Mouse (Mus musculus): ENCODE data around the gene Dlg2.

The Dlg2 gene

DNA sequence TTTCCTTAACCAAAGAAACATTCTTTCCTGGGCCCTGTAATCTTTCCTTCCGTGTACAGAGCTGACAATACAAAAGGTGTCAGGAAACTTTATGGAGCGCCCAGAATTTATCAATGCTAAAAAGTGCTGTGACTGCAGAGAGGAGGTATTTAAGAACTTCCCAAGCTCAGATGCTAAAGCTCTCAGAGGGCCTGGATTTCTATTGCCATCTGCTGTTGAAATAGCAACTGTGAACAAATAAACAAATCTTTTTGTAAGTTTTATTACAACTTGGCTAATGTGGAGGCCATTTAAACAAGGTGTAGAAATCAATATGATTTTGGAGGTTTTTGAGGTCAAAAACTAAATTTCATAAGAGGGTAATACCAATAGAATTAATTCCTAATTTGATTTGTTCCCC lies 1570.8 kb downstream of the Dlg2 start:
- DNase-seq (ENCODE audit: low read depth, low spot score) = peak; percentile 45

DNA sequence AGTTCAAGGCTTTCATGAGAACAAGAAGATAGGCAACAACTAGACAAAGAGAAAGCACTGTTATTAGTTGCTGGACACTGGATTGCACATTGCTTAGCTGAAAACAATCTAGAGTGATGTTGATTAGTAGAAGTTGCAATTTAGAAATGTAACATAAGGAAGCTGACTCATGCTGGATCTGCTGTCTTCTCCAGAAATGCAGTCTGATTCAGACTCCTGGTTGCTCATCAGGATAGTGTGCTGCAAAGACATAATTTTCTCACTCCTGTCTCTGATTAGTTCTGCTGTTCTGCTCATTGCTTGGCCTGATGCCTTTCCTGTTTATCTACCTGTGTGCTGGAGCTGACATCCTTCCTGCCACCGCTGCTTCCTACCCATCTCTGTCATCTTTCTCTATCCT lies 1572.4 kb downstream of the Dlg2 start:
- peak; percentile 84 for DNase-seq (ENCODE audit: low read depth, low spot score)

DNA sequence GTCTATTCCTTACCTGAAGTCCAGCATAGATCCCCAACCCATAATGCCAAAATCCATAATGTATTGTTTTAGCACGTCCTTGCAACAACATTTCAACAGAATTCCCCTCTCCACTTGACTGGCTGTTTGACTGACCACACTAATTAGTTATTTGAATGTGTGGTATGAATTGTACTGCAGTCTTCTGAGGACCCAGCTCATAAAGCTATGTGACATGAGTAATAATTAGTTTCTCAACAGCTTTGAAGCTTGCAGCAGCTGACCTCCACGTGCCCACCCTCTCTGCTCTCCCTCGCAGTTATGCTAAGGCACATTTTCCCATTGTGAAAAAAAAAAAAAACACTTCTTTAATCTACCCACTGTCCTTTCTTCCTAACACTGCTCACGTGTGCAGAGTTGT lies 1590.4 kb downstream of the Dlg2 start:
- no peak for DNase-seq (ENCODE audit: low read depth, low spot score)

DNA sequence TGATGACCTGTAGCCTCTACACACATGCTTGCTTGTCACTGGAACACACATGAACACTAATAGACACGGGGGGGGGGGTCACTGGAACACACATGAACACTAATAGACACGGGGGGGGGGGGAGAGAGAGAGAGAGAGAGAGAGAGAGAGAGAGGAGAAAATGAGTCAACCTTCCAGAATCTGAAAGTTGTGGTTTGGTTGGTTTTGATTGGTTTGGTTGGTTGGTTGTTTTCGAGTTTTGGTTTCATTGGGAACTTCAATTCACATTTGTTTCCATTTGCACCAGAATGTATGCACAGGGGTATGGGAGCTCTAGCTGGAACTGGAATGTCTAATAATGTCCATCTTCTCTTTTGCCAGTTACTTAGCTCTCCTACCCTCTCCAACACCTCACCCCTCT lies 1611.0 kb downstream of the Dlg2 start:
- no peak for DNase-seq (ENCODE audit: low read depth, low spot score)

DNA sequence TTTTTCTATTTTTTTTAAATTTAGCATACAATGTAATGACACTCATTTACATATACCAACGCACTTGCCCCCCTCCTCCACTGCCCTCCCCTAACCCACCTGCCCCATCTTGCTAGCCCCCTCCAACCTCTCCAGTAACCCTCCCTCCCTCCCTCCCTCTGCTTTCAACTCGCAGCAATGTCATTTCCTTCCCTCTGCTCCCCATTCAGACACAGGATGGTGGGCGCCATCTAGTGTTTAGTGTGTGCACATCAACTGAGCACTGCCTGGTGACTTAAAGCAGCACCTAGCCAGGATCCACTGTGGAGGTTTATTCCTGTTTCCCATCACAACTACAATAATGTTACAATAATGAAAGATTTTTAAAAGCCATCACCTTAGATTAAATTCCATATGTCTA lies 1617.4 kb downstream of the Dlg2 start:
- peak; percentile 90 for DNase-seq (ENCODE audit: low read depth, low spot score)

DNA sequence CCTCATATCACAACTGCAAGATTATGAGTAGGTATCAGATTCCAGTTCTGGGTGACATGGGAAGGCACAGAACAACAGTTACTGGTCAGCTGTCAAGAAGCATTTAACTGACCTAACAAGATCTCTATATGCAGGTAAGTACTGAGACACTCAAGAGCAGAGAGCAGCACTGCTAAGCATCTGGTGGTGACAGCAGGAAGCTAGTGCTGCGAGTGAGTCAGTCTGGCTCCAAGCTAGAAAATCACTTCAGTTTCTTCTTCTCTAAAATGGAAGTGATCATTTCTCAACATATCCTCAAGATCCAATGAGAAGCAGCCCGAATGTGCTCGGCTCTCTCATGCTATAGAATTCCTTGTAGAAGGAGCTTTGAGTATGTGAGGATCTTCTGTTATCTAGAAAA lies 1618.7 kb downstream of the Dlg2 start:
- DNase-seq (ENCODE audit: low read depth, low spot score) = peak; percentile 79

DNA sequence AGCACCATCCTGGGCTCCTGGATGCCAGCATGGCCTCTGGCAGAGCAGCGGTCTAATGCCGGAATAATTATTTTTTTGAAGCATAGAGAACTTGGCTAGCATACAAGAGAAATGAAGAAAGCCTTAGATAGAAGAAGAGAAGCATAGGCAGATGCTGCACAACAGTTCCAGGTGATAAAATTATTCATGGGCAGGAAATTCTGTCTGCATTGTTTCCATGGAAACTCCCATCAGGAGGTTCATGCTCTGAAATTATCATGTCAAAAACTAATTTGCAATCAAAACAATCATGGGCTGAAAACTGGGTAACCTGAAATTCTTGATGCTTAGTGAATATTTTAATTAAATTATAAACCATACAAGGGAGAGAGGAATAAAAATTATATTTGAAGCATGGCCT lies 1624.4 kb downstream of the Dlg2 start:
- DNase-seq (ENCODE audit: low read depth, low spot score) = peak; percentile 60

DNA sequence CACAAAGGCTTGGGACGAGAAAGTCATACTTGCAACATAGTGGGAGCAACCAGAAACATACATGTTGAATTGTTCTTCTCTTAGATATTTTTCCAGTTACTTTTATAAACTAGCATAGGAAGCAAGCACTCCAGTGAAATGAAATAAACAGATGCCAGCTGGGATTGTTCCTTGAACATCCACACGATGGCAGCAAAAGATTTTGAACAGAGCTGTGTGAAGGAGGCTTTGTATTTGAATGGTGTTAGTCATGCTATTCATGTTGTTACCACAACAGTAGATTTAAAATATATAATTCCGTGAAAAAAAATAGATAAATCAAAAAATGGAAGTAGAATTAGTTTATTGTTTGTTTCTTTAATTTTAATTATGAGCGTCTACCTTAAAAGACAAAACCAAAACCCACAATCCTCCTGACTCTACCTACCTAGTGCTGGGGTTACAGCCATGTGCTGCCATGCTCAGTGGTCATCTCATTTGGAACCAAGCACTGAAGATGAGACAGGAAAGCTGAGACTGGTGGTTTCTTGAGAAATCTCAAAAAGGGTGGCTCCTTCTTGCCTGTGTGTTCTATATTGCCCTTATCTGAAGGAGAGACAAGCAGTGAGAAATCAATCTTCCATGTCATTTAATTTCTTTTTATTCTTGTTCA lies 1626.5 kb downstream of the Dlg2 start:
- DNase-seq (ENCODE audit: low read depth, low spot score) = peak; percentile 88

DNA sequence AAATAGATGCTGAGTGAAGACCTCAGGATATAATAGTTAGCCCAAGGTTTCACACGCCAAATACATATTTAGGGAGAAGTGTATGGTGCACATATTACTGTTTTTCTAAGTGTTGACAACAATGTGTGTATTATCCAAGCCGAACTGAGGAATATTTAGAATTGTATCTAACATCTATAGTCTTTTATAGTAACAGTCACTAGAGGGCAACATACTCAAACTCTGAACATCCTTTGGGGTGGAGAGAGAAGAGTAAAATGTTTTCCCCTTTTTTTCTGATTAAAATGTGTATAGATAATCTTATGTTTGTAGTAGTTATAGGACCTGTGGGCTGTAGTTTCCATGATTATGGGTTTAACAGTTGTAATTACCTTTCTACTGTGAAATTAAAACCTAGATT lies 1629.0 kb downstream of the Dlg2 start:
- DNase-seq (ENCODE audit: low read depth, low spot score) = peak; percentile 32

DNA sequence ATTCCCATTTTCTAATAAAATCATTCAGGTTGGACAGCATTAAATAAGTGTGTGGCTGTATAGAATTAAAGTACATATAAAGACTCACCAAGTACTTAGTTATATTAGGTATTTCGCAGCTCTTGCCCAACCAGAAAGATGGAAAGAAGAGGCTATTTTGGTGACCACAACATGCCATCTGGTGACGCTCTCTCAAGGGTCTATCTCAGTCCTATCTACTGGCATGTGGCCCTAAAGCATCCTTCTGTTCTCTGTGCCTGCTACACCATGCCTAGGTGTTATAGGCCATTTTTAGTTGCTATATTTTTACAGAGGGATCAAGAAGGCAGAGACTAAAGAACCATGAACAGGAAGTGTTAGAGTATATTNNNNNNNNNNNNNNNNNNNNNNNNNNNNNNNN lies 1629.5 kb downstream of the Dlg2 start:
- DNase-seq (ENCODE audit: low read depth, low spot score) = peak; percentile 68

DNA sequence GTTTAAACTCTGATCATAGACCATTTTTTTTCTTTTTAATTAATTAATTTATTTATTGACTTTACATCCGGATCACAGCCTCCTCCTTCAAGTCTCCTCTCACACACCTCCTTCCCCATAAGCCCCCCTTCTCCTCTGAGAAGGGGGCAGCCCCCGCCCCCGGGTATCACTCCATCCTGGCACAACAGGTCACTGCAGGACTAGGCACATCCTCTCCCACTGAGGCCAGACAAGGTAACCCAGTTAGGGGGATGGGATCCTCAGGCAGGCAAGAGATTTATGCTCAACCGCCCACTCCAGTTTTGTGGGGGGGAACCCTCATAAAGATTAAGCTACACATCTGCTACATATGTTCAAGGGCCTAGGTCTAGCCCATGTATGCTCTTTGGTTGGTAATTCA lies 1636.6 kb downstream of the Dlg2 start:
- no peak for DNase-seq (ENCODE audit: low read depth, low spot score)

DNA sequence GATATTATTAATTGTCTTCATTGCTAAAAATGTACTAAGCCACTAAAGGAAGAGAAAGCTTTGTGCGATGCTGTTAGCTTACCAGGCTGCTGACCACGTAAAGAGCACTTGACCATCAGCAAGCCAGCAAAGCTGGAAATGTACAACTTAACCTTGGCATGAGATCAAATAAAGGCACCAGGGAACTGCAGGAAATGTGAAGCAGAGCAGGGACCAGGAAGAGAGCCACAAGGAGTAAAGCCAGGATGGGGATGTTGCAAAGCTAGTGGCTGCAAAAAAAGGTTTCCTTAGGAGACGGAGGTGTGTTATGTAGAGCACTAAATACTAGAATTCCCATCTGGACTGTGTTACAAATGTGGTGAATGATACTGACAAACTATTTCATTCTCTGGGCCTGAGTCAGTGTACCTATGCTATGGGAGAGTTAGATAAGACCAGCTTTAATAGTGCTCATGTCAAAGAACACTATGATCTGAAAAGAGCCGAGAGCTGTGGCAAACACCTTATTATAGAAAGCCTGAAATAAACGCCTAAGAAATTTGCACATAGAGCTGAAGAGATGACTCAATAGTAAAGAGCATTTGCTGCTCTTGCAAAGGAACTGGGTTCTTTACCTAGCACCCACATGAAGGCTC lies 1638.9 kb downstream of the Dlg2 start:
- peak; percentile 75 for DNase-seq (ENCODE audit: low read depth, low spot score)

DNA sequence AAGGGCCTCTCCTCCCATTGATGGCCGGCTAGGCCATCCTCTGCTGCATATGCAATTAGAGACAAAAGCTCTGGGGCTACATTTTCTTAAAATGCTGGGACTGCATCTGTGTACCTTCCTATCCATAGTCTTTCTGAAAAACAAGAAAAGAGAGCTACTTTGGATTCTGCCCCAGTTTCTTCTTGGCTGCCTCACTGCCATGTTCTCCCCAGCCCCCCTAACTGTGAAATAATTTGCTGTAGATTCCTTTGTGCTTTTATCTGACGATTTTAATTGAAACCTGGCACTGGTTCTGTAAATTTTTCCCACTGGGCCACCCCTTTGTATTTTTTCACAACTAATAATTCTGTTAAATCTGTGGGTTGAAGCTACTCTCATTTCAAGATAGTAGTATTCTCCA lies 1646.8 kb downstream of the Dlg2 start:
- DNase-seq (ENCODE audit: low read depth, low spot score) = no peak

DNA sequence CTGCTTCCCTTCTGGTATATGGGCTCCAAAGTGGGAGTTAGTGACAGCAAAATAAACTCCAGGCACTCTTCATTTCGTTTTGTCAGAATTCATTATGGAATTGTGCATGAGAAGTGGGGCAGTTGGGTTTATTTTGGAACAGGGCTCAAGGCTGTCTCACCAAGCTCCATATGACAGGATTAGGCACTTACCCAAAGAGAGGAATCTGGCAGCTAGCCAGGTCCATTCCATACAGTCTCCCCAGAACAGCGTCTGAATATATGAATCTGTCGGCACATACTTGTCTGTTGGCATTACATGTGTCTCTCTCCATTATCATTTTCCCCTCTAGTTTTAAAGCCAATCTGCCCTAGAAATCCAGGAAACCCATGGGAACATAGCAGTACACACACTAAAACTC lies 1649.4 kb downstream of the Dlg2 start:
- DNase-seq (ENCODE audit: low read depth, low spot score) = peak; percentile 92

DNA sequence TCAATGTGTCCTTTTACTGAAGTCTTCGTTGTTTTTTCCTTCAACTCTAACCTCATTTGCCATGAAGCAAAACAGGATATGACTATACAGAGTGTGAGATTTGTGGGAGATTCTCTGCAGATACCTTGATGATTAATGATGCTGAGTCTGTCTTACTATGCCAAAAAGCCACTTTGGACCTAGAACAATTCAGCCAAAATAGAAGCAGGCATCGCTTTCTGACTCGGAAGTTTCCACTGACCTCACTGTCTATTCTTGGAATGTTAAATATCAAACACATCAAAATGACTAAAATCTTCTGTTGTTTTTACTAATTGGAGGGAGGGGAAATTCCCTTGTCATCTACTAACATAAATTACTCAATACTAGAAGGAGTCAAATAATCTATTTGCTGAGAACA lies 1657.8 kb downstream of the Dlg2 start:
- DNase-seq (ENCODE audit: low read depth, low spot score) = no peak

DNA sequence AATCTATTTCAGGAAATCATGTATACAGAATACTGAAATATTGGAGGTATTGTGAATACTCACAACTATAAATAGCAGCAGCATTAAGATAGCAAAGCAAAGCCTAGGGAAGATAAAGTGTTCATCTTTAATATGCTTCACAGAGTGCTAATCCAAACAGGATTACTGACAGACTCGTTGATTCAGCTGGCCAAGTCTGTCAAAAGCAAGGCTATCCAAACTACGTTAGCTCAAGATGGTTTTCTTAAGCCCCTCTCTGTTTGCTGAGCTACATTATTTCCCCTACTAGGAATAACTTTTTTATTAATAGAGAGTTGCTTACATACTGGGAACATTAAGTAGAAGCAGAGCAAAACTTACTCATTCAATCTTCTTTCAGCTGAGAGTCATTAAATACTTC lies 1659.2 kb downstream of the Dlg2 start:
- DNase-seq (ENCODE audit: low read depth, low spot score) = no peak

DNA sequence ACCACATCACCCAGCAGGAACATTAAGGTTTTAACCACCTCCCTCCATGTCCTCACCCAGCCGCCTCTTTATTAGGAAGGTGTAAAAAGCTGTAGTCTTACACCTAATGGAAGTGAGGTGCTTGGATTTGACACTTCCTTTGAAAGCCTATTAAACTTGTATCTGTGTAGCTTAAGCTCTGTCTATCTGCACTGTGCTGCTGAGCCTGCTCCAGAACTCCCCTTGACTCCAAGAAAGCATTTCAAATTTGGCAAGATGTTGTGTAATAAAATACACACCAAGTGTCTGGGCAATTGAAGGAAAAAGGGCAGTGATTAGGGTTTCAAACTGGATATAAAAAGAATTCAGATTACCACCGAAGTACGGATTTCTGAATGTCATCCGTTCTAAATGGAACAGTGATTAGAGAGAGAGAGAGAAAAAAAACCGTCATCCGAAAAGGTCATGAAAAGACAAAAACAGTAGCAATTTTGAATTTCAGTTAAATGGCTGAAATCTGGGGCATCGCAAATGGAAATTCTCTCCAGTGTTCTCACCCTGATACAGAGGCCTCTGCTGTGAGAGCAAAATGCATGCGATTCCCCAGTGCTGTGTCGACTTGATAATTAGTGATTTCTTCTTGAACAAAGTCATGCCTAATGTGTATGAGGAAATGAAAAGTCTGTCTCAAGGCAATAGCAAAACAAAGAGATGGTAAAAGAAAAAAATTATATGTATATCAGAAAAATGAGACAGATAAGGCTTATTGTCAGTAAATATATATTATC lies 1663.8 kb downstream of the Dlg2 start:
- DNase-seq (ENCODE audit: low read depth, low spot score) = peak; percentile 51

DNA sequence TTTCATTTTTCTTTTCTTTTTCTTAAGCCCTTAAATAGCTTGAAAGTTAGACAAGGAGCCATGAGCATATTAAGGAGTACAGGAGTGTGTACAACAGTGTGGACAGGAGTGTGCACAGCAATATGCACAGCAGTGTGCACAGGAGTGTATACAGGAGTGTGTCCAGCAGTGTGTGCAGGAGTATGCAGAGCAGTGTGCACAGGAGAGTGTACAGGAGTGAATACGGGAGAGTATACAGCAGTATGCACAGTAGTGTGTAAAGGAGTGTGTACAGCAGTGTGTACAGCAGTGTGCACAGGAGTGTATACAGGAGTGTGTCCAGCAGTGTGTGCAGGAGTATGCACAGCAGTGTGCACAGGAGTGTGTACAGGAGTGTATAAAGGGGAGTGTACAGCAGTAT lies 1671.0 kb downstream of the Dlg2 start:
- no peak for DNase-seq (ENCODE audit: low read depth, low spot score)

DNA sequence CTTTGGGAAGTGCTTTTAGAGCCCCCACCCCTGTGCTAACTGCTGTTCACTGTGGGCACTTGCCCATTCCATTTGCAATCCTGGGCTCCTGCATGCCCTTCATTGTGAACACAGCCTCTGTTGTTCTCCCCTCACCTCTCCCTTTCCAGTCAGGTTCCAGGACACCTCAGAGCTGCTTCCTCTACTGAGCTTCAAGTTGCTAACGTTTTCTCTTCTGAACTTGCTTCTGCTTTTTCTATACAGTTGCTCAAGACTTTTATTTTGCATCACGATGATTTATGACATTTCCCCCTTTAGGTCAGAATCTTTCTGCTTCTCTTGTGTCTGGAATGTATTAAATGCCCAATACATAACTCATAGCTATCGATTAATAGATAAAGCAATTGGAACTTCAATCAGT lies 1674.3 kb downstream of the Dlg2 start:
- no peak for DNase-seq (ENCODE audit: low read depth, low spot score)

DNA sequence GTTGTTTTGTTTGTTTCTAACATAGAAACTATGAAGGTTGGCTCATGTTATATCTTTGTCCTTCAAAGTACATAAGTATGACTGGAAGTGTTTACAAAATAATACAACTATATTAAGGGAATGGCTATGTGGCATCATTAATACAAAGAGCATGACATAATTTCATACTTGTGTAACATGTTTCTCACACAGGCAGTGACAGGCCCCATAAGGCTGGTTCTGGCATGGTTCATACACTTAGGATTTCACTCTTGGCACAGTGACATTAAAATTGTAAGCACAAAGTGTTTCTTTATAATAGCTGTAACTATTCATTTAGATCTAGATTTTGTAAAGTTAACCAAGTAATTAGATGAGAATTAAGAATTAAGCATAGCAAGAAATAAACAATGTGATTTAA lies 1678.1 kb downstream of the Dlg2 start:
- no peak for DNase-seq (ENCODE audit: low read depth, low spot score)

DNA sequence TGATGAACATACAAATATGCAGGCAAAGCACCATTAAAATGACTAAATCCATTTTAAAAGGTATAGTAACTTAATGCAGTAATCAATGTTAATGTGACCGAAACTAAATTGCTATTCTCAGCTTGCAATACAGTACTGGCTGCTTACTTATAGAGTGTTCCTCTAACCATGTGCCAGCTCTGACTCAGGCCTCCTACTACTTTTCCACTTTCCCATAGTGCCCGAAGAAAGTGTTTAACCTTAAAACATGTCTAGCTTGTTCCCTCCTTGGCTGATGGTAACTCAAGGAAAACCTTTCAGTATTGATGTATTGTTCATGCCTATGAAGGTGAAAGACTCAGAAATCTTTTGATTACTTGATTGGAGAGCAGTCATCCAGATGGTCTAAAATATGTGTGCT lies 1686.7 kb downstream of the Dlg2 start:
- DNase-seq (ENCODE audit: low read depth, low spot score) = peak; percentile 30

DNA sequence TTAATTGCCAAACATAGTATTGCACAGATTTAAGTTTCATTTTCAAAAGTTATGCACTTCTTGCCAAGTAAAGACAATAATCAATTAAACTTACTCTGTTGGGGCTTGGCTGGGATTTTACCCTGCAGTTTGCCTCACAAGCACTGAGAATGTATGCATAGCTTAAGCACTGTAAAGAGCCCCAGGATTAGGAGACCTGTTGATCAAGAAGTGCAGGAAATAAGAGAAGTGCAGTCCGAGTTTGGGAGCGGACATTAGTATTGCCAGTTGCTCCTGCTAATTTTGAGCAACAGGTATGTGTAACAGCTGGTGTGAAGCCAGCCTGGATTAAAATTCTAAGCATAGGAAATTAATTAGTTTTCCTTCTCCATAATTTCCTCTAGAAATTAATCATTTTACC lies 1687.8 kb downstream of the Dlg2 start:
- no peak for DNase-seq (ENCODE audit: low read depth, low spot score)

DNA sequence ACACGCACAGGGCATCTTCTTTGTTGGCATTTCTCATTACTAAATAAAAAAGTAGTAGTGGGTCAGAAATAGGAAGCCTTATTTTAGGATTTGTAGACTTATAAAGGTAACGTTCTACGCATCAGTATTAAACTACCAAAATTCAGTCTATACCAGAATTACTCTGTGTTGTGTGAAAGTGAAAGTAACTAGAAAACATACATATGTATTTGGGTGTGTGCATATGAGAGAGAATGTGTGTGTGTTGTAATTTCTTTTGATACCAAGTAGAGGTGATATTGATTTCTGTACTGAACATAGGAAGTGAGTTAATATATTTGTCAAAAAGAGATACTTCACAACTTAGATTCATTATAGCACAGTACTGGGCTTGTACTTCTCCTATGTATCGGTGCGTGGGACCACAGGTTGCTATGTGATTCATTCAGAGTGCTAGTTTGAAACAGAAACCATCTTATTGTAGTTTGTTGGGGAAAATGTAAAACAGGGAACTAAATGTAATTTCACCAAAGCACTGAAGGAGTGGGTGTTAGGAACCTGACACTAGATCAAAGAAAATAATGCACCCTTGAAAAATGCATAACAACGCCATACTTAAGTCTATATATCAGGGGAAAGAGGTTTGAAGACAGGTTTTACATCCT lies 1688.5 kb downstream of the Dlg2 start:
- DNase-seq (ENCODE audit: low read depth, low spot score) = peak; percentile 56

Data from brain, adult 2 months (tissue).